Mouse (Mus musculus): ENCODE data around the gene Nop58.
"Not testable (repeated sequence)": the region's sequence is repeated elsewhere in the genome, so short reads cannot be mapped to it uniquely, and the experiment has no call there.

Nop58 gene

GRCm38 (mm10) chr1:59684819-59685755 is at the start of gene Nop58:
Gene Nop58, plus strand, starts transcription at chr1:59684971.
- peak; percentile 87 to 93 for DNase-seq (ENCODE audit: low spot score in 2 of 2)

- no peak for DNase-seq (ENCODE audit: low spot score in 2 of 2)
These were observed 48.4 kb upstream of the Nop58 start for GRCm38 (mm10) chr1:59636349-59636748.

GRCm38 (mm10) chr1:59638371-59638770 is 46.4 kb upstream of the Nop58 start:
- no peak for DNase-seq (ENCODE audit: low spot score in 2 of 2)

GRCm38 (mm10) chr1:59642488-59642887 is 42.3 kb upstream of the Nop58 start:
- DNase-seq (ENCODE audit: low spot score in 2 of 2), result no peak

GRCm38 (mm10) chr1:59646502-59646901 is 38.3 kb upstream of the Nop58 start:
- not testable (repeated sequence) for DNase-seq (ENCODE audit: low spot score in 2 of 2)

- no peak for DNase-seq (ENCODE audit: low spot score in 2 of 2)
These were observed 33.5 kb upstream of the Nop58 start for GRCm38 (mm10) chr1:59651201-59651819.

GRCm38 (mm10) chr1:59653243-59653911 is 31.4 kb upstream of the Nop58 start:
- no peak for DNase-seq (ENCODE audit: low spot score in 2 of 2)

GRCm38 (mm10) chr1:59656244-59657171 is 28.3 kb upstream of the Nop58 start:
- no peak for DNase-seq (ENCODE audit: low spot score in 2 of 2)

GRCm38 (mm10) chr1:59663456-59664135 is 21.2 kb upstream of the Nop58 start:
- DNase-seq (ENCODE audit: low spot score in 2 of 2), result no peak

GRCm38 (mm10) chr1:59668871-59669270 is 15.9 kb upstream of the Nop58 start:
- no peak for DNase-seq (ENCODE audit: low spot score in 2 of 2)

- peak; percentile 18 to 30 for DNase-seq (ENCODE audit: low spot score in 2 of 2)
These were observed 14.7 kb upstream of the Nop58 start for GRCm38 (mm10) chr1:59669962-59670630.

GRCm38 (mm10) chr1:59670641-59671168 is 14.1 kb upstream of the Nop58 start, which contains the start of gene Sumo1:
Gene Sumo1, minus strand, starts transcription at chr1:59670834.
- DNase-seq (ENCODE audit: low spot score in 2 of 2), result peak; percentile 84 to 88

GRCm38 (mm10) chr1:59673661-59674060 is 11.1 kb upstream of the Nop58 start:
- DNase-seq (ENCODE audit: low spot score in 2 of 2), result no peak

GRCm38 (mm10) chr1:59683926-59684818 is 599 bp upstream of the Nop58 start:
- DNase-seq (ENCODE audit: low spot score in 2 of 2), result peak; percentile 3 to 42

GRCm38 (mm10) chr1:59687493-59687892 is 2.7 kb downstream of the Nop58 start:
- DNase-seq (ENCODE audit: low spot score in 2 of 2), result no peak

GRCm38 (mm10) chr1:59690467-59690866 is 5.7 kb downstream of the Nop58 start:
- no peak for DNase-seq (ENCODE audit: low spot score in 2 of 2)

GRCm38 (mm10) chr1:59697751-59698150 is 13.0 kb downstream of the Nop58 start:
- no peak for DNase-seq (ENCODE audit: low spot score in 2 of 2)

GRCm38 (mm10) chr1:59698207-59698606 is 13.4 kb downstream of the Nop58 start:
- no peak for DNase-seq (ENCODE audit: low spot score in 2 of 2)

- no peak for DNase-seq (ENCODE audit: low spot score in 2 of 2)
These were observed 17.0 kb downstream of the Nop58 start for GRCm38 (mm10) chr1:59701766-59702165.
